Comparison of ENCODE assay signal across 22 mouse cellular contexts in genomic region chr14:36956717-36957116, GRCm38 (mm10). TPM values are rescaled to one million over a fixed set of nuclear protein-coding genes. Genes with fewer than 3 reads are reported as not detected.
DNase-seq lines count a peak whose midpoint lies in the region; ATAC-seq and TF ChIP-seq lines count a peak whose summit lies in the region.
"Had no signal": no experiment of that assay in that cellular context is flagged by ENCODE, and none has a peak within 500 bp of the region (broad histone marks: within the 10 kb centered on the region; RNA-seq: fewer than 3 reads in every experiment).

No protein-coding gene starts in this region.

- no peak for ATAC-seq in liver, embryonic 12.5 days
- ATAC-seq in forebrain, embryonic 15.5 days (replicated peaks) = no peak
- ATAC-seq: activated CD4-positive, CD25-positive, alpha-beta regulatory T cell, adult 4 months; forebrain, embryonic 14.5 days; intestine, embryonic 15.5 days had no signal

- H3K27me3 ChIP-seq in liver, adult 2 months (ENCODE audit: control insufficient read depth, insufficient read depth, low read length) = no peaks in the 10 kb centered on the region
- H3K27me3 ChIP-seq in liver, embryonic 12.5 days (replicated peaks) = no peaks in the 10 kb centered on the region
- H3K27me3 ChIP-seq in CH12.LX (replicated peaks) = no peaks in the 10 kb centered on the region
- no peaks in the 10 kb centered on the region for H3K27me3 ChIP-seq in forebrain, embryonic 15.5 days
- H3K27me3 ChIP-seq: embryonic facial prominence, embryonic 12.5 days; embryonic facial prominence, embryonic 15.5 days; hindbrain, embryonic 12.5 days; hindbrain, embryonic 15.5 days; intestine, embryonic 15.5 days had no signal

- in situ Hi-C loops in CH12.LX (cut with MboI; ENCODE audit: low pct_ligation_motif_present, low pct_unique_long_range_greater_than_20kb, low sequenced_read_pairs) = loop anchor here (5.0 kb wide), 1 partner anchor 94 kb away; no protein-coding TSS in a partner anchor

- TF ChIP-seq EP300 in CH12.LX (IDR thresholded peaks at IDR 0.05; ENCODE audit: low read length) = no peak

- TF ChIP-seq RAD21 in CH12.LX (IDR thresholded peaks at IDR 0.05; ENCODE audit: low read depth, low read length) = no peak

- no peak for DNase-seq in liver, adult 2 months (ENCODE audit: extremely low read depth, low read depth, low spot score)
- DNase-seq in CH12.LX (ENCODE audit: extremely low read depth) (no peak), adipocyte (ENCODE audit: low spot score) (peak; percentile 21)
- no peak for DNase-seq in kidney, adult 11 months
- DNase-seq: adrenal gland, postnatal 10 days; B cell, adult 2 months; cerebellum, adult 11 months; cerebellum, adult 9-11 months; cerebellum, postnatal 25 days; gastrocnemius, adult 2 months; gastrocnemius, postnatal 14 days; heart, adult 11 months had no signal

- peaks cover 25% of the 10 kb centered on the region; the same call in 1 of the 2 replicates for H3K79me2 ChIP-seq in liver, adult 2 months (ENCODE audit: control insufficient read depth, insufficient read depth, low read length)
- H3K79me2 ChIP-seq in CH12.LX (replicated peaks; ENCODE audit: control insufficient read depth, extremely low read depth, insufficient read depth, poor library complexity, severe bottlenecking) = peaks cover 23% of the 10 kb centered on the region

- peaks cover 15% of the 10 kb centered on the region; the same call in 1 of the 2 replicates for H3K4me1 ChIP-seq in liver, adult 2 months (ENCODE audit: control insufficient read depth, insufficient read depth, low read length)
- 0 out of 2 replicates have a peak, but pooled peaks cover 10% of the 10 kb centered on the region for H3K4me1 ChIP-seq in liver, embryonic 12.5 days
- H3K4me1 ChIP-seq in CH12.LX (ENCODE audit: control insufficient read depth in 1 of 2, insufficient read depth in 2 of 2) = peaks cover 11 to 27% of the 10 kb centered on the region in 2 experiments
- H3K4me1 ChIP-seq in forebrain, embryonic 15.5 days = no peaks in the 10 kb centered on the region
- H3K4me1 ChIP-seq: embryonic facial prominence, embryonic 12.5 days; embryonic facial prominence, embryonic 15.5 days; hindbrain, embryonic 12.5 days; intestine, embryonic 15.5 days had no signal

- TF ChIP-seq CTCF in liver, adult 2 months (IDR thresholded peaks at IDR 0.05; ENCODE audit: low read depth, low read length) = no peak
- TF ChIP-seq CTCF in CH12.LX (conservative IDR thresholded peaks at IDR 0.05 in 1 of 2, IDR thresholded peaks at IDR 0.05 in 1 of 2; ENCODE audit: low read depth in 2 of 2, low read length in 2 of 2) = no peak

- no peak overlapping the region for H3K4me3 ChIP-seq in liver, adult 2 months (ENCODE audit: insufficient read depth, low read depth, low read length)
- no peak overlapping the region for H3K4me3 ChIP-seq in liver, embryonic 12.5 days
- H3K4me3 ChIP-seq in CH12.LX (replicated peaks in 1 of 3; ENCODE audit: low read depth in 2 of 3, low read length in 2 of 3, poor library complexity in 1 of 3) = no peak overlapping the region
- H3K4me3 ChIP-seq in forebrain, embryonic 15.5 days = no peak overlapping the region
- H3K4me3 ChIP-seq: embryonic facial prominence, embryonic 12.5 days; embryonic facial prominence, embryonic 15.5 days; gastrocnemius, adult 2 months; hindbrain, embryonic 12.5 days; hindbrain, embryonic 15.5 days; intestine, embryonic 15.5 days had no signal

- dilution Hi-C loops in CH12.LX (cut with MboI; ENCODE audit: extremely low pct_ligation_motif_present, extremely low pct_unique_long_range_greater_than_20kb, low sequenced_read_pairs) = no loop called here

- no peaks in the 10 kb centered on the region for H3K9me3 ChIP-seq in liver, embryonic 12.5 days (replicated peaks)
- H3K9me3 ChIP-seq in CH12.LX (replicated peaks; ENCODE audit: low read length) = no peaks in the 10 kb centered on the region
- no peaks in the 10 kb centered on the region for H3K9me3 ChIP-seq in forebrain, embryonic 15.5 days
- H3K9me3 ChIP-seq: embryonic facial prominence, embryonic 12.5 days; embryonic facial prominence, embryonic 15.5 days; hindbrain, embryonic 12.5 days; hindbrain, embryonic 15.5 days; intestine, embryonic 15.5 days had no signal

- H3K27ac ChIP-seq in liver, adult 2 months (replicated peaks; ENCODE audit: insufficient read depth, low read depth, low read length) = 0 out of 2 replicates have a peak overlapping the region, but pooled peaks have one; percentile 27
- no peak overlapping the region for H3K27ac ChIP-seq in liver, embryonic 12.5 days
- no peak overlapping the region for H3K27ac ChIP-seq in CH12.LX (ENCODE audit: insufficient read depth, low read depth)
- no peak overlapping the region for H3K27ac ChIP-seq in forebrain, embryonic 15.5 days (replicated peaks)
- H3K27ac ChIP-seq: embryonic facial prominence, embryonic 12.5 days; embryonic facial prominence, embryonic 15.5 days; gastrocnemius, adult 2 months; hindbrain, embryonic 12.5 days; hindbrain, embryonic 15.5 days; intestine, embryonic 15.5 days had no signal

- no peaks in the 10 kb centered on the region for H3K36me3 ChIP-seq in liver, adult 2 months (ENCODE audit: control insufficient read depth, insufficient read depth, low read length)
- no peaks in the 10 kb centered on the region for H3K36me3 ChIP-seq in liver, embryonic 12.5 days
- peaks cover 0 to 10% of the 10 kb centered on the region in 2 experiments for H3K36me3 ChIP-seq in CH12.LX (replicated peaks in 1 of 2; ENCODE audit: control insufficient read depth in 1 of 2, insufficient read depth in 1 of 2, low read length in 1 of 2)
- no peaks in the 10 kb centered on the region for H3K36me3 ChIP-seq in forebrain, embryonic 15.5 days
- H3K36me3 ChIP-seq: embryonic facial prominence, embryonic 12.5 days; embryonic facial prominence, embryonic 15.5 days; hindbrain, embryonic 12.5 days; hindbrain, embryonic 15.5 days; intestine, embryonic 15.5 days had no signal

- no peak overlapping the region for H3K9ac ChIP-seq in liver, adult 2 months (ENCODE audit: low read depth, low read length)
- no peak overlapping the region for H3K9ac ChIP-seq in liver, embryonic 12.5 days
- peak overlapping the region; percentile 24; the same call in 1 of the 2 replicates for H3K9ac ChIP-seq in CH12.LX (ENCODE audit: insufficient read depth, low read depth)
- H3K9ac ChIP-seq in forebrain, embryonic 15.5 days (replicated peaks) = no peak overlapping the region
- H3K9ac ChIP-seq: embryonic facial prominence, embryonic 12.5 days; embryonic facial prominence, embryonic 15.5 days; hindbrain, embryonic 12.5 days; hindbrain, embryonic 15.5 days; intestine, embryonic 15.5 days had no signal

- TF ChIP-seq POLR2A in liver, adult 2 months (IDR thresholded peaks at IDR 0.05; ENCODE audit: extremely low read depth, insufficient read depth, low read length) = no peak
- TF ChIP-seq POLR2A in CH12.LX (IDR thresholded peaks at IDR 0.05; ENCODE audit: low read depth, low read length) = no peak

- 34% methylated on average over 5 of the region's 5 CpGs for WGBS in liver, adult 2 months
- WGBS in liver, embryonic 12.5 days (ENCODE audit: insufficient replicate concordance) = 58% methylated on average over 5 of the region's 5 CpGs
- WGBS in forebrain, embryonic 15.5 days = 62% methylated on average over 5 of the region's 5 CpGs

- no peak overlapping the region for H3K4me2 ChIP-seq in liver, embryonic 12.5 days
- peak overlapping the region; percentile 4; the same call in 1 of the 2 replicates for H3K4me2 ChIP-seq in CH12.LX (ENCODE audit: insufficient read depth, low read depth, poor library complexity, severe bottlenecking)
- H3K4me2 ChIP-seq in forebrain, embryonic 15.5 days (replicated peaks) = no peak overlapping the region
- H3K4me2 ChIP-seq: embryonic facial prominence, embryonic 12.5 days; embryonic facial prominence, embryonic 15.5 days; heart, embryonic 11.5 days; hindbrain, embryonic 12.5 days; hindbrain, embryonic 15.5 days; intestine, embryonic 15.5 days had no signal

TF ChIP-seq in CH12.LX, 34 proteins besides CTCF, POLR2A, EP300 and RAD21:
- TF ChIP-seq MYC (IDR thresholded peaks at IDR 0.05; ENCODE audit: low read depth, low read length) (no peak), ZNF384 (IDR thresholded peaks at IDR 0.05; ENCODE audit: low read depth, low read length) (peak; percentile 89), TBP (conservative IDR thresholded peaks at IDR 0.05; ENCODE audit: low read depth, low read length) (no peak), BHLHE40 (IDR thresholded peaks at IDR 0.05; ENCODE audit: low read depth, low read length) (no peak), UBTF (IDR thresholded peaks at IDR 0.05; ENCODE audit: low read depth, low read length) (no peak), RCOR1 (conservative IDR thresholded peaks at IDR 0.05; ENCODE audit: low read depth, low read length) (no peak), MAFK (IDR thresholded peaks at IDR 0.05; ENCODE audit: insufficient replicate concordance, low read length) (no peak)

RNA-seq across cellular contexts. Expression of gene Ccser2, which starts 11.9 kb away (rescaled TPM):
- 19.1 and 21.1 TPM in 2 replicates for total RNA-seq in liver, adult 2 months (2014; rRNA removed)
- 6.3 and 7.4 TPM in 2 replicates for polyA plus RNA-seq in liver, adult 2 months (2012; rRNA removed)
- polyA plus RNA-seq in liver, embryonic 12.5 days (2016; fragmentation: Nextera tagmentation; extraction: Ambion mirVana) = 6.5 and 7.6 TPM in 2 replicates
- total RNA-seq in CH12.LX (2012; rRNA removed) = 7.9 and 8.8 TPM in 2 replicates
- 9.6 and 9.8 TPM in 2 replicates for total RNA-seq in CH12.LX (2014; rRNA removed)
- polyA plus RNA-seq in CH12.LX (2012; ENCODE audit: insufficient read length, low read depth) = 8.5 and 9.3 TPM in 2 replicates
- polyA plus RNA-seq in forebrain, embryonic 15.5 days (2015; fragmentation: Nextera tagmentation; extraction: Ambion mirVana) = 86.9 and 87.9 TPM in 2 replicates
